ENCODE assay signal across 11 mouse cellular contexts in genomic region chr11:114443444-114443843, GRCm38 (mm10).
DNase-seq lines count a peak whose midpoint lies in the region; ATAC-seq lines count a peak whose summit lies in the region.
"Had no signal": no experiment of that assay in that cellular context is flagged by ENCODE, and none has a peak within 500 bp of the region (broad histone marks: within the 10 kb centered on the region; RNA-seq: fewer than 3 reads in every experiment).

No protein-coding gene starts in this region.

- H3K4me1 ChIP-seq in forebrain, embryonic 10.5 days: peaks cover 42% of the 10 kb centered on the region

- H3K27me3 ChIP-seq in forebrain, embryonic 10.5 days (ENCODE audit: poor library complexity, severe bottlenecking): peaks cover 53% of the 10 kb centered on the region

- H3K9me3 ChIP-seq in forebrain, embryonic 10.5 days: no peaks in the 10 kb centered on the region

- H3K36me3 ChIP-seq in forebrain, embryonic 10.5 days (replicated peaks): no peaks in the 10 kb centered on the region

- no peak overlapping the region for H3K27ac ChIP-seq in forebrain, embryonic 10.5 days
- H3K27ac ChIP-seq: heart, adult 2 months; hindbrain, embryonic 14.5 days had no signal

- WGBS in forebrain, embryonic 10.5 days: 85% methylated on average over 5 of the region's 5 CpGs

- DNase-seq in spleen, postnatal 10 days (ENCODE audit: low spot score in 2 of 2): peak; percentile 6 to 44
- DNase-seq in spleen, adult 18-20 months: no peak
- peak; percentile 57 to 73 for DNase-seq in lung, adult 18-20 months
- DNase-seq in spleen, postnatal 4 days (ENCODE audit: low spot score in 2 of 2): peak; percentile 36 to 68
- DNase-seq in forebrain, embryonic 10.5 days (ENCODE audit: extremely low spot score, low spot score): no peak
- DNase-seq in thymus, postnatal 0 days (ENCODE audit: low spot score): no peak
- DNase-seq: right cerebral cortex, postnatal 4 days; thymus, postnatal 25 days had no signal

- ATAC-seq in common myeloid progenitor, adult 5-6 weeks (replicated peaks; ENCODE audit: low read depth, poor library complexity, severe bottlenecking): peak; percentile 62

- no peak overlapping the region for H3K4me3 ChIP-seq in forebrain, embryonic 10.5 days
- H3K4me3 ChIP-seq: heart, adult 2 months had no signal

Comparison
In these comparisons a context has a peak if more than half of its experiments do, and no peak if none do; other contexts are left out.
1. DNase-seq: peak in spleen, postnatal 10 days (2 of 2), lung, adult 18-20 months (2 of 2) and spleen, postnatal 4 days (2 of 2); none in spleen, adult 18-20 months (0 of 2), forebrain, embryonic 10.5 days (single experiment) and thymus, postnatal 0 days (single experiment).